Mouse (Mus musculus): ENCODE measurements at regions not wholly inside any gene's neighbourhood (a gene's known extent, or its start where the extent isn't known, plus 50 kb on each side); places are given as distances from the start of the nearest gene placed in this dataset.
A peak's percentile ranks its signal among the peaks of the same experiment; 100 is the strongest.

DNA sequence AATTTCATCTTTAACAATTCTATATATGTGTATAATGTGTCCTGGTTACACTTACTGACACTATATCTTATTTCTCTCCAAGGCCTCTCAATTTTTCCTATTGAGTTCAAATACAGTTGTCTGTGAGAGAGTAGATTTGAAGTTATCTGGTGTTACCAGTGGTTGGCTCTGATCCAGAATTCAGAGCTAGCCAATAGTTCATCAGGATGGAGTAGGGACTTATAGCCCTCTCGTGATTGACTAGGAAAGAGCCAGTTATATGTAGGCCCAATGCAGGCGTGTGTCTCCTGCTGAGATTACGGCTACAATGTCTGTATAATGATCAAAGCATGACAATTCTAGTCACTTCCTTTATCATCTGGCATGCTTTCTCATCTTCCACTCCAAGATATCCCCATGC, 1241.0 kb upstream of the Zeb2 start:
- DNase-seq (ENCODE audit: low spot score): no peak

DNA sequence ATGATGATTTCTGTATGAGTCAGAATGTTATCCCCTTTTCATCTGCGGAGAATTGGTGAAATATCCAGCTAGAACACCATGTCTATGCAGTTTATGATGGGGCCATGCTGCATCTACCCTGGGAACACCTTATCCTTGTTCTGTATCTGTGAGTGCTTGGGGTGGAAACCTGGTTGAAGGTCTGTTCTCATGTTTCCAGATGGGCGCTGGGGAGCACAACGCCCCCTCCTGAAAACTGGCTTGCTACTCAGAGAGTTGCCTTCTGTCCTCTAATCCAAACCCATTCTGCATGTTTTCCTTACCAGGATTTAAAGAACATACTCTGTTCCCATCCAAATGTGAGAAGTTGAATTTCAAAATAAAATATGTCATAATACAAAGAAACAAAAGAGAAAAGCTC, 1239.5 kb upstream of the Zeb2 start:
- DNase-seq (ENCODE audit: low spot score): no peak

DNA sequence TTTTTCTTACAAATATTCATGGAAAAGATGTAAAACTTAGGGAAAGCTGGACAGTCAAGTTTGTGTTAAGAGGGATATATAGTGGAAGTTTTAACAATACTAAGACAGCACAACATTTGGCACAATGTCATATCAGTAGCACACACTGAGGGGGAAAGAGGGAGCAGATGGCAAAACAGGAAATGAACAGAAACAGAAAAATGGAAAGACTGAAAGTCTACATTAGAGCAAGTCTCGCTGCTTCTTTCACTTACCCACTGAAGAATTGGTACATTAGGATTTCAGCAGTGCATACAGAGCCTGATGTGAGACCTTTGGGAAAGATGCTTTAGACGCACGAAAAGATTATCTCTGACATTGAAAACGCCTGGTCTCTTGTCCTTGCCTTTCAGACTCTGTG, 1223.5 kb upstream of the Zeb2 start:
- DNase-seq (ENCODE audit: low spot score): no peak

DNA sequence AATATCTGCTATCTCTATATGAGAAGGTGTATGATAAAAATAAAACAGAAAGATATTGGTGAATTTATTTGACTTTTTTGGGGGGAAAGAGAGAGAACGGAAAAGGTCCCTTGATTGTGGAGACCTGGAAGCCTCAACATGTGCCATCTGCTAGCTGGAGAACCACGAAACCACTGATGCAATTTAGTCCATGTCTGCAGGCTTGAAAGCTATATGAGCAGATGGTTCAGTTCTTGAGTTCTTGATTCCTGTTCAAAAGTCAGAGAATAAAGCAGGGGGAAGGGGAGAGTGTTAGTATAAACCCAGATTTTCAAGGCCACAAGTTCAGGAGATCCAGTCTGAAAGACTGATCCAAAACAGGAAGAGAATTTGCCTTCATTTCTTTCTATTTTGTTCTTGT, 1199.5 kb upstream of the Zeb2 start:
- no peak for DNase-seq (ENCODE audit: low spot score)

DNA sequence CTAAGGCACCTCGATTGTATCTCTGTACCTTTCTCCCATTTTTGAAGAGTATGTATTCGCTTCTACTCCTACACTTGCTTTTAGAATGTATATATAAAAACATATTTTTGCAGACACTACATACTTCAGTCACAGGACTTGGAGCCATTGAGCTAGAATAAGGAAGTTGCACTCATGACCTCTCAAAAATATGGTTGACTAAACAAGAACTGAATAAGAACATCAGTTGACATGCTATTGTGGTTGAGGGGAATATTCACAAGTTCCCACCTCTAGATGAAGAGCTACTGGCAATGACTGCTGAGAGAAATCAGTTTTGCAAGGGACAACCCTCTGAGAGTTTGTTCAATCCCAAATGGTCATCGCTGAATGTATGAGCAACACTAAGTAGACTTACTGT, 1198.0 kb upstream of the Zeb2 start:
- no peak for DNase-seq (ENCODE audit: low spot score)

DNA sequence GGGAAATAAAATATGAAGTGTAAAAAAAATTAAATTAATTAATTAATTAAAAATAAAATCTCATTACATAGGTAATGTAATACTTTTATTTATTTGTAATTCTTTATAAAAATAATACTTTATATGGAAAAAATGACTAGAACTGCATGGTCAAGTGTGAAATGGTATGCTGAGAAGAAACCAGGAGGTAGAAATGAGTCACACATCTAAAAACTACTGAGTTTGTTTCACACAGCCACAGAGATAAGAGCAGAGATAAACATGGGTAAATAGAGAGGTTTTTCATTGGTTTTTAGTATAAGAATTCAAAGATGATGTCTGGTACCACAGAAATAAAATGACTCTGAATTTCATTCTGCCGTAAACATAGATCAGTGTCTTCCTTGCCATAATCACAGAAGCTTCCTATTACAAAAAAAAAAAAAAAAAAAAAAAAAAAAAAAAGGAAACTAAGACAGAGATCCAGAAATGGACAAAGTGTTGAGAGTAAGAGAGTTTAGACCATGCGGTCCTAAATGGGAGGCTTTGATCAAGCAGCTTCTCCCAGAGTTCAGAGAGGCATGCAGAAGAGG, 1190.5 kb upstream of the Zeb2 start:
- DNase-seq (ENCODE audit: low spot score): no peak

DNA sequence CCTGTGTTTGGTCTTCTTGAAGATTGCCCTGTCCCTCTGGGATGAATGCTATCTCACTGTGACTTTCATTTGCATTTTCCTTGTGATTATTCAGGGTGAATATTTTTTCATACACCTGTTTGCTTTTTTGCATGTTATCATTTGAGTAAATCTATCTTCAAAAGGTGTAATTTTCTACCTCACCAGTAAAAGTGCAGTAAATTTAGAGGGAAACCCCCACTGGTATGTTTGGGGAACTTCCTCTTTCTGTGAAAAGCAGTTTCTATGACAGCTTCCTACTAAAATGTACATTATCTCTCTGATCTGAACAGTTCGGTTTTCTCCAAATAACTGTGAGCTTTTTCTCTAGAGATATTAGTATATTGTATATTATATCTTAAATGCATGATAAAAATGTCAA, 1185.4 kb upstream of the Zeb2 start:
- DNase-seq (ENCODE audit: low spot score): no peak

DNA sequence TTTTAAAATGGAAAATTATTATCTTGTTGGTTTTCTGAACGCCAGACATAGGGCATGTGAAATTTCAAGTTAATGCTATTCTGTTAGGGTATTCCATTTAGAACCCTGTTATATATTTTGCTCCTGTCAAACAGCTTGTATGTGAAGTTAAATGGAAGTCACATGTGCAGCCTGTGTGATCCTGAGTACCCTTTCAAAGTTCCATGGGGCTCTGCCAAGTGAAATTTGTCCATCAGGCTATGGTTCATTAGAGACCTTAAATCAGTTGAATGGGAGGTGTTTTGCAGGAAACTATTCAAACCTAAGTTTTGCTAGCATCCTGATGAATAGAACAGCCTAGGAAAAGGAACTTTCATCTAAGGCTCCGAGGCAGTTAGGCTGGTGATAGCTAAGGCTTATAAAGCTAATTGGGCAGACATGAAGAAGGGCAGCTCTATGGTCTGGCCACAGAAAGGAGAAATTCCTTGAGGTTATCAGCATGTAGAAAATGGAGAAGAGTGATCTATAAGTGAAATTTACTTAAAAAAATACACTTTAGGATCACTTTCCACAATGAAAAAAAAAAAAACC, 1180.2 kb upstream of the Zeb2 start:
- peak; percentile 24 for DNase-seq (ENCODE audit: low spot score)

DNA sequence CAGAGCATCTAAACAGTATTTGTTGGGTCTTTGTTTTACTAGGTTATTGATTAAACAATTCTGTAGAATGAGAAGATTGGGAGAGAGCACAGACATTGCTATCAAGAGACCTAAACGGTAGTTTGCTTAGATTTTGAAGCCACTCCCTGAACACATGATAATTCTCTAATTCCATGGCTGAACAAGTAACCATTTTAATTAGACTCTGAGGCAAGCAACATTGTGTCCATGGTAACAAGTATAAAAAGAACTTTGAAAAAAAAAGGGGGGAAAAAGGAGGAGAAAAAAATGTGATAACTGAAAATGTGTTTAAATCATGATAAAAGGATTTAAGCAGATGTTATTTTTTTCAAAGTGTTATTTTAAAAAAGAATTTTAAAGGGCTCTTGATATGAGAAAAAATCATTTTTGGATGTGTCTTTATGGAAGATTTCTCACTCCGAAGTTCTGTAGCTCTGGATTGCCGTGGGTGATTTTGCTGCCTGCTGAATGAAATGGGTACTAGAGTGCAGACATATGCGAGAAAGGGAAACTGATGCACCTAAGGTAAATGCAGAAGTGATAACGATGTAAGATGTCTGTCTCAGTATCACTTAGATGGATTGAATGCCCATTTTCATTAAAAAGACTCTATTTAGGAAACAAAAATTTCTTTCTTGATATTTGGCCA, 1166.9 kb upstream of the Zeb2 start:
- DNase-seq (ENCODE audit: low spot score): no peak

DNA sequence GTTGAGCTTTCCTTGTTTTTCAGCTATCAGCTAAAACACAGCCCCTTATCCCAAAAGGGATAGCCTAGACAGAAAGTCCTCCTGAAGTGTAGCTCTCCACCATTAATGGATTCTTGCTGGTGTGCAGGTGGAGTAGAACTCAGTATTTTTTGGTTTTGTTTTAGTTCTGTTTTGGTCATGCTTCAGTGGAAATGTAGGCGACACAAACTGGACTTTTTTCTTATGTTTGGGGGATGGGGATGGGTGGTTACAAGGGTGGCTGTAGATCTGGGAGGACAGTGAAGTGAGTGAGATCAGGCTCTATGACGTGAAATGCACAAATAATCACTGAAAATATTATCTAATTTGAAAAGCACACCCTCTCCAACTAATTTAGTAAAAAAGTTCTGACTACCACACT, 1163.6 kb upstream of the Zeb2 start:
- DNase-seq (ENCODE audit: low spot score): no peak

DNA sequence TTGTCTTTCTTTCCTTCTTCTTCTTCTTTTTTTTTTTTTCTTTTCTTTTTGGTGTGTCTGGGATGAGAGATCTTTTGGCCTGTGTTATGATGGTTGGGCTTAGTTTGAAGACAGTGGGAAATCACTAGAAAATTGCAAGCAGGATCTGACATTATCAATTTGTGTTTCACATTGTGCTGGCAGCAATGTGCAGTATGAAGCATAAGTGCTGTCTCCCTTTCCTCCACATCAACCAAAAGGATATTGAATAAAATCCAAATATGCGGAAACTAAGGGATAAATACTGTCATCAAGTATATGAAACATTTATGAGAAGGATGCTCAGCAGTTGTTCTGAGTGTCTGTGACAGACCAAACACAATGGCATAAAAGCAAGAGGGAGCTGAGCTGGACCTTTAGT, 1144.4 kb upstream of the Zeb2 start:
- no peak for DNase-seq (ENCODE audit: low spot score)

DNA sequence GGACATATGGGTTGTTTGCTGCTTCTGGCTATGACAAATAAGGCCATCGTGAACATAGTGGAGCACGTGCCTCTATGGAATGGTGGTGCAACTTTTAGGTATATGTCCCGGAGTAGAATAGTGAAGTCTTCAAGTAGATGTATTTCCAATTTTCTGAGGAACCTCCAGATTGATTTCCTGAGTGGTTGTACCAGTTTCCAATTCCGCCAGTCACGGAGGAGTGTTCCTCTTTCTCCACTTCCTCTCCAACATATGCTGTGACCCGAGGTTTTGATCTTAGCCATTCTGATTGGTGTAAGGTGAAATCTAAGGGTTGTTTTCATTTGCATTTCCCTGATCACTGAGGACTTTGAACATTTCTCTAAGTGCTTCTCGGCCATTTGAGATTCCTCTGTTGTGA, 1134.4 kb upstream of the Zeb2 start:
- DNase-seq (ENCODE audit: low spot score): no peak

DNA sequence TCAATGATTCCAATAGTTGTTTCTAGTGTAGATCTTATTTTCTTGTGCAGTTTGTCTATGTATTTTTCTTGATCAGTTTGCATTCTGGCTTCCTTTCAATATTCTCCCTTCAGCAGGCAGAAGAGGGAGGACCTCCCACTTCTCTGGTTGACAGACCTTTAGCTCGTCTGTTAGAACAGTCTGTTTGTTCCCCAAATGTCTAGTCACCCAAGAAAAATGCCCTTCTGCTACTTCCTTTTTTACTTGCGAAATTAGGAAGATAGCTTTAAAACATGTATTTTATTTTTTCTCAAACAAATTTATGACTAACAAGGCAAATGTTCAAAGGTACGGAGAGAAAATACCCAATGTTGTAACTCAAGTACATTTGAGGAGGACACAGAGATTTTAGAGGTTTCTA, 1128.5 kb upstream of the Zeb2 start:
- DNase-seq (ENCODE audit: low spot score): no peak

DNA sequence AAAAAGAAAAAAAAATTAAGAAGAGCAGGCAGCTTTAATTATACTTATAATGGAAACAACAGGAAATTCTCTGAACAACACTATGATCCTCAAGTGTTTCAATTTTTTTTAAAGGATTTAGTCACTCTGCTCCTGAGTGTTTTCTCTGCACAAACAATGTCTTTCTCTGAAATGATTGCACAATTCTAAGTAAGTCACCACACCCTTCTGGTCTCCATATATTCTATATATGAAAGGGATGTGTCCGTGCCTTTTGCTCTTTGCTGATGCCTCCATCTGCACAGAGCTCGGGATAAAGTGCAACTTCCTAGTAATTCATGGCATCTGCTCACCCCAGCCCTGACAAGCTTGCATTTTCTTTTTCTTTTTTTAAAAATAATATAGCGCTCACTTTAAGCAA, 1127.5 kb upstream of the Zeb2 start:
- DNase-seq (ENCODE audit: low spot score): no peak

DNA sequence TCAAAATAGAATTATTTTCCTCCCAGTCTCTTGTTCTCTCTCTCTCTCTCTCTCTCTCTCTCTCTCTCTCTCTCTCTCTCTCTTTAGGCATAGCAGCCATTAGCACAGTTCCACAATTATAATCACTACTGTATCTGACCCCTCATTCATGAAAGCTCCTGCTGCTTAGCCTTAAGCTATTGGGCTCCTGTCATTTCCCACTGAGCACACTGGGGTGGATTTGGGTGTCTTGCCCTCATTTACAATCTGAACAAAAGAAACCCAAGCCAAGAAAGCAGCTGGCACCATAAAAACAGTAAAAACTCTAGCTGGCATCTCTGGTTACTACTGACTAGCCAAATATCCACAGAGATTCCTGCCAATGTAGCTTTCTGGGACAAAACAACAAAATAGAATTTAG, 1125.6 kb upstream of the Zeb2 start:
- no peak for DNase-seq (ENCODE audit: low spot score)

DNA sequence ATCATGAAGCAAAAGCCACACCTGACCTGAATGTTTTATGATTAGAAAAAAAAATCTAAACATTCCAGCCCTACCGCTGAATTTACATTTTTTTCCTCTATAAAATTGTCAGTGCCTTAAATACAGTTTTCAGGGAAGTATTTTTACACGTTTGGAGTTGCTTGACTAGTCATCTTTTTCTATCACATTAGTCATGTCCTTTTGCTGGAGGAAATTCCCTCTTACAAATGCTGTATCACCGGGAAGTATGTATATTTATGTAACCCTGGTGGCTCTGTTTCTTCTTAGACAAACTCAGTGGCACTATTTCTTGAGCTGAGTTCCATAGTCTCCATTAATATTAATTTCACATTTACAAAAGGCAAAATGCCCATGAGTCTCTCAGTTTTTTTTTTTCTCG, 1122.7 kb upstream of the Zeb2 start:
- no peak for DNase-seq (ENCODE audit: low spot score)

DNA sequence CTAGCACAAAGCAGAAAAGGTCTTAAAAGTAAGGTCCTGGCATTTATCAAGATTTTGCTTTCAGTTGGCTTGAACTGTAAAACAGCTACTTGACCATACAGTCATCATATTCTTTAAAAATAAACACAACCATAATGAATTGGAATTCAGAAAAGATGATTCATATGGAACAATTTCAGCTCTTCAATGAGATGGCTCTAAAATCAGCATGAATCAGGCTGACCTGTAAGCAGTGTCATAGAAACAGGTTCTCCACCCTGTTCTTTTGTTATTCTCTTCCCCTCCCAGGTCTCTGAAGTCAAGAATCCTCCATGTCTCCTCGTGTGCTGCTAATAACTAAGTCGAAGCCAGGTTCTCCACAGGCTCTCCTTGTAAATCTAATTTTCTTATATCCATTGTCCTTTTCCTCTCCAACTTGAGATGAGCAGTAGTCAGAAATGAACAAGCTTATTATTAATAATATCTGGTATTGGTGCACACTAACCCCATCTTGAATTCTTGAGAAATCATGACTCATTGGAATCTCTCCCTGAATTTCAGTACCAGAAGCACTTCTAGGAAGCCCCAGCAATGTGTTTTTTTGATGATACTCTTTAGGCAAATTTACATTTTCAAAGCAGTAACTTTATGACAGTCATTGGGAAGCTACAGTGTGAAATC, 1113.7 kb upstream of the Zeb2 start:
- no peak for DNase-seq (ENCODE audit: low spot score)

DNA sequence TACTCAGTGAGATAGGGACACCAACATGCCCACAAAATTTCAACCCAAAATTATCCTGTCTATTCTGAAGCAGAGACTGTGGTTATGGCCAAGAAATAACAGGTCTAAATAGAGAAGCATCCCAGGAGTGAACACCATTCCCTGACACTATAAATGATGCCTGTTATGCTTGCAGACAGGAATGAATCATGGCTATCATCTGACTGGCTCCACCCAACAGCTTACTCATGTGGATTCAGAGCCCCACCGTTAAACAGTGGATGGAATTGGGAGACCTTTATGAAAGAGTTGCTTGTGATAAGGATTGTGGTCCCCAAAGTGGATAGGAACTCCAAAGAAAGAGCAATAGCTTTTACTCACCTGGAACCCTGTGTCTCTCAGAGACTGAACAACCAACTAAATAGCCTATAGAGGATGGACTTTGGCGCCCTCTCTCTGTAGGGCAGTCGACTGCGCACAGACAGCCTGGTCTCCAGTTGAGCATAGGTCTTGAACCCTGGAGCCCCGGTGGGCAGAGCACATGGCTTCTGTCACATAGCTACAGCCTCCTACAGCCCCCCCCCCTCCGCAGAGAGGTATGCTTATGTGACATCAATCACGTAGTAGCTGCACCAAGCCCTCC, 1101.3 kb upstream of the Zeb2 start:
- no peak for DNase-seq (ENCODE audit: low spot score)

DNA sequence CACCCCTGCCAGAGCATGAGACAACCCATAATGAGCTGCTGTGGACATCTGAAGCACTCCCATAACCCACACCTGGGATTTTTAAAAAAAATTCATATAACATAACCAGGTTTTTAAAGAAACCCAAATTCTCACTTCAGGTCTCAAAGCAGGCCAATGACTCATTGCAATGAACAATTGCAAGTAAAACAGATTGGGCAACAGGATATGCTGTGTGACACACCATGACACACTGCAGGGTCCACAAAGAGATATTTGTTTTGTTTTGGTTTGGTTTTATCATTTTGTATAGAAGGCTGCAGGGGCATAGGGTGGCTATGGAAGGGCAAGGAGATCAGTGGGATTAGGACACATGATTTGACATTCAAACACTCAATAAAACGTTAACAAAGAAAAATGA, 1082.1 kb upstream of the Zeb2 start:
- no peak for DNase-seq (ENCODE audit: low spot score)

DNA sequence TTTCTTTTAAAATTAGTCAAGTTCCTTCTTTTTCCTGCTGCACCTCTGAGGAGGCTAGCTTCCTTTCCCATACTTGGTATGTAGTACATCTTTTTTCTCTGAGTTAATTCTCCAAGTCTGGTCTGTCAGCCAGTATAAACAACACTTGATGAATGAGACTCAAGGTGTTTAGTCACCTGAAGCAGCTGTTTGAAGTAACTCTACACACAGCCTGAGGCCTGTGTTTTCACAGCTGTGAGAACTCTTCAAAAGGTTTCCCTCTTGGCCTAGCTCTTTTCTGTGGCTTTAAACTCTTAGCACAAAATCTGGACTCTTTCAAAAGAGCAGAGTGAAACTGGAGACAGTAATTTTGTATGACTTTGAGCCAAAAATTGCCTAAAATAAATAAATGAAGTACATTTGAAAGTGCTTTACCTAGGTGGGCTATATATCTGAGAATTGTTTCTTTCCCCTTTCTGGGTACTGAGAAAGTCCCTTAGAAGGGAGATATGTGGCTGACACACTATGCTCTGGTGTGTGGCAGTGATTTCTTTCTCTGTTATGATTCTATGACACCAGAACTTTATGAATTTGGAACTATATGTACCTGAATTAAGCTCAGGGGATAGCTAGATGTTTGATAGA, 1070.2 kb upstream of the Zeb2 start:
- peak; percentile 73 for DNase-seq (ENCODE audit: low spot score)

DNA sequence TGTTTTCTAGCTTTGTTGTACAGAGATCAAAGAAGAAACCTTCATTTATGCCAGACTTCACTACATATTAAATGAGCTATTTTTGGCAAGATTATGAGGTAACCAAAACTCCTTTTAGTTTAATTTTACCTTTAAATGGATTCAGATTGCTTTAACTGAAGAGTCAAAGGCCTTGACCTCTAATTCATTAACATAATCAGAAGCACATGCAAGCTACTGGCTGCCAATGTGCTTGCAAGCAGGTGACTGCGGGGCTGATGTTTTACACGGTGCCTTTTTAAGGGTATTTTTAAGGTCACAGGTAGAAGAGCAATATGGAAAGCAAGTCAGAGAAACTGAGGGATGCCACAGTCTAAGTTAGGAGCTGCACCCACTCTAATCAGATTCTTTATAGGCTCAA, 1066.0 kb upstream of the Zeb2 start:
- peak; percentile 62 for DNase-seq (ENCODE audit: low spot score)

DNA sequence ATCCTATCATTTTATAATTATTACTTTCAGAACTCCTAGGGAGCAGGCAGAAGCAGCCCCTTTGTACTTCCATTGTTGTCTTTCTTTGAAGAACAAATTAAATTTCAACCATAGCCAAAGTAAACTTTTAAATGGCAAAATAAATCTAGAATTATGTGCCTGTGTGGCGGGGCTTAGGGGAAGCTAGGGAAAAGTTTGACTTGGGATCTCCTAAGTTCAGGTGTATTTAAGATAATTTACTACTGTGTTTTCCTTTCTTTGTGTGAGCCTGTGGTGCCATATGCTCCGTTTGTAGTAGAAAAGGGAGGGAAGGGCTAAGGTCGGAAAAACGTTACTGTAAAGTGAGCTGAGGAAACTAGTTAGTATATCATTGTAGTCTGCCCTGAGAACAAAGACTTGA, 1062.5 kb upstream of the Zeb2 start:
- no peak for DNase-seq (ENCODE audit: low spot score)

DNA sequence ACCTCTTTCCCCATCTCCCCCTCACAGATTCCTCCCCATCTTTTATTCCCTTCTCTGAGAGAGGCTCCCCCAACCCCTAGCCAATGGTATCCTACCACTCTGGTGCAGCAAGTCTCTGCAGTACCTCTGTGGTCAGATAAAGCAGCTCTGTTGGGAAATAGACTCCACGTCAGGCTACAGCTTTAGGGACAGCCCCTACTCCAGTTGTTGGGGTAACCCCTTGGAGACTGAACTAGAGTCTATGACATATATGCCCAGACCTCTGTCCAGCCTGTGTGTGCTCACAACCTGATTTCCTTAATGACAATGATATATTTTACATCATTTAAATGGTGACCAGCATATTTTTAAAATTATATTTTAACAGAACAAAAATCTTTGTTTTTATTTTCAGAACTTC, 1051.3 kb upstream of the Zeb2 start:
- no peak for DNase-seq (ENCODE audit: low spot score)
